Mouse (Mus musculus) lung, adult 2 months (tissue): ENCODE results near the gene Trpm5.

Experiments used
- CTCF ChIP-seq: fragments of 200-500 bp; IDR thresholded peaks from 2 replicates; pipeline ENCODE4 v1.5.1; 2011; ENCODE audit warnings: mild to moderate bottlenecking, low read length, control low read depth; ENCODE audit not compliant: insufficient read depth
- POLR2A ChIP-seq: fragments of 200-500 bp; IDR thresholded peaks from 2 replicates; pipeline ENCODE4 v1.6.1; 2011; ENCODE audit warnings: low read depth, mild to moderate bottlenecking, control low read depth, low read length, borderline replicate concordance; ENCODE audit errors: extremely low read depth

- no peak for TF ChIP-seq CTCF
- TF ChIP-seq POLR2A: no peak
These were observed 24.6 kb downstream of the Trpm5 start for GRCm38 (mm10) chr7:143069751-143070400.
